Mouse (Mus musculus) megakaryocyte, embryonic 14.5 days (primary cell): ENCODE results near the gene Rab6a.

Source experiments
- FLI1 ChIP-seq: IDR thresholded peaks from 2 replicates; pipeline ENCODE4 v1.6.1; 2012; ENCODE audit warnings: low read length, inconsistent platforms, mixed read lengths
- GATA1 ChIP-seq: IDR thresholded peaks from 3 replicates; pipeline ENCODE4 v1.6.1; 2012; ENCODE audit warnings: mixed read lengths, low read length, inconsistent platforms, borderline replicate concordance

GRCm38 (mm10) chr7:100637657-100638056 is 30.4 kb downstream of the Rab6a start:
- TF ChIP-seq GATA1 (no peak), FLI1 (no peak)
